Mouse (Mus musculus) lung, embryonic 14.5 days (tissue): Measurements from ENCODE around the gene H2al1d. TPM values are rescaled to one million over a fixed set of nuclear protein-coding genes. Genes with fewer than 3 reads are reported as not detected.
"Not testable (repeated sequence)": the region's sequence is repeated elsewhere in the genome, so short reads cannot be mapped to it uniquely, and the experiment has no call there.

Experiments used
- ATAC-seq: fragments of 200-750 bp; cut with Nextera tagmentation; 2 replicates; pipeline ENCODE4 v1.8.0; 2017; ENCODE audit warnings: mild to moderate bottlenecking, moderate TSS enrichment, moderate library complexity; ENCODE audit not compliant: insufficient read depth
- DNase-seq: peaks from one replicate; pipeline ENCODE4 v3.0.0-alpha.2; 2015
- H3K27ac ChIP-seq: fragments of 300-500 bp; sonication (generic); 2 replicates; pipeline ENCODE4 v1.5.1; 2014; ENCODE audit warnings: low read depth, mild to moderate bottlenecking, moderate library complexity
- H3K27me3 ChIP-seq: fragments of 300-500 bp; sonication (generic); 2 replicates; pipeline ENCODE4 v1.6.1; 2014; ENCODE audit warnings: low read length, control low read depth; ENCODE audit not compliant: insufficient read depth
- H3K36me3 ChIP-seq: fragments of 300-500 bp; sonication (generic); 2 replicates; pipeline ENCODE4 v1.6.1; 2014; ENCODE audit warnings: control low read depth; ENCODE audit not compliant: insufficient read depth
- H3K4me1 ChIP-seq: fragments of 300-500 bp; sonication (generic); 2 replicates; pipeline ENCODE4 v1.6.1; 2014; ENCODE audit warnings: antibody characterized with exemption, control low read depth; ENCODE audit not compliant: insufficient read depth
- H3K4me2 ChIP-seq: fragments of 300-500 bp; sonication (generic); 2 replicates; pipeline ENCODE4 v1.6.1; 2014; ENCODE audit warnings: mild to moderate bottlenecking
- H3K4me3 ChIP-seq: fragments of 300-500 bp; sonication (generic); 2 replicates; pipeline ENCODE4 v1.5.1; 2014; ENCODE audit warnings: low read depth, low read length
- H3K9ac ChIP-seq: fragments of 300-500 bp; sonication (generic); 2 replicates; pipeline ENCODE4 v1.6.1; 2014
- H3K9me3 ChIP-seq: fragments of 300-500 bp; sonication (generic); 2 replicates; pipeline ENCODE4 v1.6.1; 2016; ENCODE audit warnings: low read depth, low read length, control low read depth
- CTCF ChIP-seq: IDR thresholded peaks from 2 replicates; pipeline ENCODE4 v1.5.1; 2016; ENCODE audit warnings: antibody characterized with exemption, low read depth
- WGBS: fragments of 180-500 bp; shearing (Covaris S2); extraction: QIAGEN DNeasy Blood & Tissue Kit; methylation state at CpG from one replicate; pipeline ENCODE4 v1.1.7; 2014; 5-methylcytosine and 5-hydroxymethylcytosine counted together
- polyA plus RNA-seq: library from polyadenylated mRNA; unstranded; fragments of >200 nt; fragmentation: Nextera tagmentation; extraction: Ambion mirVana; gene quantifications from 2 replicates; pipeline ENCODE4 v1.2.1, GENCODE M21; 2014

H2al1d gene
- not detected in 2 replicates for polyA plus RNA-seq

- H3K27ac ChIP-seq, H3K4me2 ChIP-seq, H3K4me1 ChIP-seq, H3K36me3 ChIP-seq, H3K27me3 ChIP-seq, H3K4me3 ChIP-seq, H3K9ac ChIP-seq, H3K9me3 ChIP-seq, DNase-seq, ATAC-seq: not testable (repeated sequence)
- WGBS, result no CpG with 5 or more reads among the region's 6 CpGs
Observed at GRCm38 (mm10) chrX:11308524-11308923, at the start of gene H2al1d. TSS of gene H2al1d (plus strand) at chrX:11308824.

DNA sequence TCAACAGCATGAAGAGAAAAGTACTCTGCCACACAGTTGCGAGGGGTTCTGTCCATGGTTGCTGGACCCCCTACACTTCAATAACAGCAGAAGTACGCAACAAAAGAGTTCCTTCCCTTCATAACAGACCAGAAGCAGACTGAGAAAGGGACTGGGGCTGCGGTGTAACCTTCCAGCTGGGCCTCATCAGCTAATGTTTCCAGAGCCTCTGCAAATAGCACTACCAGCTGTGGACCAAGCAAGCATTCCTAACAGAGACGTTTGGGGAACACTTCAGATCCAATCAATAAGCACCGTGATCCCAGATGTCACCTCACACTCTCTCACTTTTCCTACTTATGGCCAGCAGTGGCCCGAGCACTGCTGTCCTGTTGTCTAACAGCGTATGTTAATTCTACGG is 43.7 kb upstream of the H2al1d start:
- peak; percentile 68; the same call in 1 of the 2 replicates for ATAC-seq
- no peak overlapping the region for H3K4me2 ChIP-seq
- no peaks in the 10 kb centered on the region for H3K27me3 ChIP-seq
- TF ChIP-seq CTCF, result no peak
- WGBS, result 49% methylated on average over 8 of the region's 8 CpGs
- H3K9ac ChIP-seq, result no peak overlapping the region
- H3K4me1 ChIP-seq, result no peaks in the 10 kb centered on the region
- no peak overlapping the region for H3K4me3 ChIP-seq
- H3K27ac ChIP-seq, result no peak overlapping the region
- DNase-seq, result peak; percentile 68
- H3K36me3 ChIP-seq, result no peaks in the 10 kb centered on the region
- H3K9me3 ChIP-seq, result no peaks in the 10 kb centered on the region

DNA sequence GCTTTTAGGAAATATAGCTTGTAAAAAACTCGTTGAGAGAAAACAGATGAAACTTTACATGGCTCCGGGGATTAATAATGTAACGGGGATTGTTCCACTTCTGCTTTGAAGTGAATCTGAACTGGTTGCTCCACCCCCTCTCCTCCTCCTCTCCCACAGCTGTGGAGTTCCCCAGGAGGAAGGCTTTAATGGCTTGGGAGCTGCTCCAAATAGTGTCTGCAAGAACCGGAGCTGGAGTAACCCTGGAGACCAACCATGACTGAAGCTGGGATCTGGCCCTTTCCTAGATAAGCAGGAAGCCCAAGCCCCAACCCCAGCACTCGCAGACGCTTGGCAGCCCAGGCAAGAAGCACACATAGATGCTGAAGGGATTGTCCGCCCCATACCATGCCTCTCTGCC is 40.8 kb upstream of the H2al1d start:
- Histone ChIP-seq H3K27ac (no peak overlapping the region), H3K9ac (no peak overlapping the region), H3K4me3 (no peak overlapping the region), H3K4me1 (no peaks in the 10 kb centered on the region), H3K36me3 (no peaks in the 10 kb centered on the region), H3K4me2 (no peak overlapping the region), H3K9me3 (no peaks in the 10 kb centered on the region), H3K27me3 (no peaks in the 10 kb centered on the region)
- DNase-seq (peak; percentile 68), ATAC-seq (peak; percentile 75; the same call in 1 of the 2 replicates)
- WGBS, result 35% methylated on average over 7 of the region's 7 CpGs
- TF ChIP-seq CTCF, result no peak

DNA sequence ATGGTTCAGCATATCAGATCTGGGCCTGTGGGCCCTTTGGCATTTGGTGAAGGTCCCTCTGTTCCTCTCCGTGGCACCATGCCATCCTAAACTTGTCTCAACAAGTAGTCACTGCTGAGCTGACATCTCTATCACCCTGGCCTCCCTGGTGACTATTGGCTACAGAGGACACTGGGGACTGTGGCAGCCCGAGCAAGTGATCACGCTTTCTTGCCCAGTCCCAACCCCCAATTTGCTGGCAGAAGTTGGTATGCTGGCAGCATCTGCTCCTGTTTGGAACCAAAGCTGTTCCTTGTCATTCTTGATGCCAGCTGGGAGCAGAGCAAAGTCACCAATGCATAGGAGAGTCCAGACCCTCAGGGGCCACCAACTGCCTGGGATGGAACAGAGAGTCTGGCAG is 39.5 kb upstream of the H2al1d start:
- Histone ChIP-seq H3K27ac (no peak overlapping the region), H3K27me3 (no peaks in the 10 kb centered on the region), H3K4me3 (no peak overlapping the region), H3K36me3 (no peaks in the 10 kb centered on the region), H3K9ac (no peak overlapping the region), H3K4me1 (no peaks in the 10 kb centered on the region), H3K4me2 (no peak overlapping the region), H3K9me3 (no peaks in the 10 kb centered on the region)
- no peak for DNase-seq
- no peak for ATAC-seq
- WGBS, result 77% methylated on average over 3 of the region's 3 CpGs
- no peak for TF ChIP-seq CTCF

- no peak for DNase-seq
- no peak overlapping the region for H3K4me2 ChIP-seq
- no peak for TF ChIP-seq CTCF
- H3K27ac ChIP-seq, result no peak overlapping the region
- H3K9me3 ChIP-seq, result no peaks in the 10 kb centered on the region
- WGBS, result 48% methylated on average over 3 of the region's 3 CpGs
- H3K4me3 ChIP-seq, result no peak overlapping the region
- no peaks in the 10 kb centered on the region for H3K27me3 ChIP-seq
- H3K36me3 ChIP-seq, result no peaks in the 10 kb centered on the region
- no peaks in the 10 kb centered on the region for H3K4me1 ChIP-seq
- no peak overlapping the region for H3K9ac ChIP-seq
- no peak for ATAC-seq
Observed at GRCm38 (mm10) chrX:11273190-11273589, 35.4 kb upstream of the H2al1d start.

- Histone ChIP-seq H3K9me3 (no peaks in the 10 kb centered on the region), H3K27ac (no peak overlapping the region), H3K4me3 (no peak overlapping the region), H3K27me3 (no peaks in the 10 kb centered on the region), H3K36me3 (no peaks in the 10 kb centered on the region), H3K4me2 (no peak overlapping the region), H3K9ac (no peak overlapping the region), H3K4me1 (no peaks in the 10 kb centered on the region)
- DNase-seq (peak; percentile 72), ATAC-seq (peak; percentile 35; the same call in 1 of the 2 replicates)
- TF ChIP-seq CTCF, result no peak
- 39% methylated on average over 6 of the region's 6 CpGs for WGBS
Observed at GRCm38 (mm10) chrX:11277083-11277482, 31.5 kb upstream of the H2al1d start.

GRCm38 (mm10) chrX:11280741-11281140 is 27.9 kb upstream of the H2al1d start:
- WGBS, result 59% methylated on average over 2 of the region's 2 CpGs
- H3K9ac ChIP-seq, result no peak overlapping the region
- no peaks in the 10 kb centered on the region for H3K9me3 ChIP-seq
- DNase-seq (no peak), ATAC-seq (no peak)
- no peak overlapping the region for H3K4me2 ChIP-seq
- no peak for TF ChIP-seq CTCF
- no peaks in the 10 kb centered on the region for H3K4me1 ChIP-seq
- no peaks in the 10 kb centered on the region for H3K36me3 ChIP-seq
- no peak overlapping the region for H3K27ac ChIP-seq
- H3K4me3 ChIP-seq, result no peak overlapping the region
- H3K27me3 ChIP-seq, result no peaks in the 10 kb centered on the region
